Mouse (Mus musculus) layer of hippocampus, adult 2 months (tissue): ENCODE data around the gene Krt17. TPM values are rescaled to one million over a fixed set of nuclear protein-coding genes. Genes with fewer than 3 reads are reported as not detected.

Source experiments
- DNase-seq, 2 experiments: peaks; one replicate each; pipeline ENCODE4 v3.0.0; 2022; ENCODE audit warnings: low spot score in 2 of 2
- H3K27ac ChIP-seq: fragments of 200-600 bp; 2 replicates; pipeline ENCODE4 v1.8.1; 2022
- H3K4me3 ChIP-seq: fragments of 200-600 bp; 2 replicates; pipeline ENCODE4 v1.8.1; 2022; ENCODE audit warnings: mild to moderate bottlenecking
- CTCF ChIP-seq: fragments of 200-600 bp; conservative IDR thresholded peaks from 2 replicates; pipeline ENCODE4 v1.8.1; 2022; ENCODE audit warnings: antibody characterized with exemption, mild to moderate bottlenecking, moderate library complexity
- total RNA-seq, 2 experiments: library from RNA; stranded (reverse); gene quantifications; 2 replicates each; pipeline ENCODE4 v1.2.3; 2021

Krt17 gene
- total RNA-seq, 2 experiments from 2014 or later, result not detected

GRCm38 (mm10) chr11:100282549-100282948 is 21.7 kb upstream of the Krt17 start:
- Histone ChIP-seq H3K27ac (no peak overlapping the region), H3K4me3 (no peak overlapping the region)
- DNase-seq, result peak; percentile 35 to 67
- peak; percentile 82 for TF ChIP-seq CTCF

- Histone ChIP-seq H3K27ac (no peak overlapping the region), H3K4me3 (no peak overlapping the region)
- TF ChIP-seq CTCF, result peak; percentile 75
- DNase-seq, result peak; percentile 71 to 91
These were observed 21.0 kb upstream of the Krt17 start for GRCm38 (mm10) chr11:100281596-100282544.

GRCm38 (mm10) chr11:100278759-100279158 is 17.9 kb upstream of the Krt17 start:
- H3K27ac ChIP-seq, result no peak overlapping the region
- no peak for DNase-seq
- no peak for TF ChIP-seq CTCF
- H3K4me3 ChIP-seq, result no peak overlapping the region

- no peak for DNase-seq
- no peak overlapping the region for H3K27ac ChIP-seq
- TF ChIP-seq CTCF, result no peak
- no peak overlapping the region for H3K4me3 ChIP-seq
These were observed 17.1 kb upstream of the Krt17 start for GRCm38 (mm10) chr11:100277726-100278480.

- no peak for TF ChIP-seq CTCF
- no peak for DNase-seq
- H3K27ac ChIP-seq, result no peak overlapping the region
- H3K4me3 ChIP-seq, result no peak overlapping the region
These were observed 14.6 kb upstream of the Krt17 start for GRCm38 (mm10) chr11:100275466-100275865.

- no peak for DNase-seq
- Histone ChIP-seq H3K4me3 (no peak overlapping the region), H3K27ac (no peak overlapping the region)
- no peak for TF ChIP-seq CTCF
These were observed 13.9 kb upstream of the Krt17 start for GRCm38 (mm10) chr11:100274719-100275118.

- DNase-seq, result no peak
- H3K4me3 ChIP-seq, result no peak overlapping the region
- TF ChIP-seq CTCF, result no peak
- no peak overlapping the region for H3K27ac ChIP-seq
These were observed 11.0 kb upstream of the Krt17 start for GRCm38 (mm10) chr11:100271878-100272277.

- TF ChIP-seq CTCF, result no peak
- no peak within 1 kb of the TSS for H3K4me3 ChIP-seq
- DNase-seq, result no peak
- H3K27ac ChIP-seq, result no peak within 1 kb of the TSS
These were observed 9.0 kb upstream of the Krt17 start, which contains the start of gene Krt42 for GRCm38 (mm10) chr11:100269821-100270332. Gene Krt42 (minus strand): TSS chr11:100269871.

GRCm38 (mm10) chr11:100262058-100262980 is 1.5 kb upstream of the Krt17 start:
- DNase-seq, result no peak
- no peak overlapping the region for H3K27ac ChIP-seq
- TF ChIP-seq CTCF, result no peak
- H3K4me3 ChIP-seq, result no peak overlapping the region

- no peak overlapping the region for H3K4me3 ChIP-seq
- no peak for TF ChIP-seq CTCF
- H3K27ac ChIP-seq, result no peak overlapping the region
- no peak for DNase-seq
These were observed 391 bp upstream of the Krt17 start for GRCm38 (mm10) chr11:100261235-100261605.

GRCm38 (mm10) chr11:100259079-100259478 is 1.8 kb downstream of the Krt17 start:
- Histone ChIP-seq H3K27ac (no peak overlapping the region), H3K4me3 (no peak overlapping the region)
- TF ChIP-seq CTCF, result no peak
- DNase-seq, result no peak

- TF ChIP-seq CTCF, result no peak
- no peak for DNase-seq
These were observed 2.9 kb downstream of the Krt17 start for GRCm38 (mm10) chr11:100257967-100258366.

More at GRCm38 (mm10) chr11:100257967-100258366, 2.9 kb downstream of the Krt17 start:
- Histone ChIP-seq H3K27ac (no peak overlapping the region), H3K4me3 (no peak overlapping the region)
